Mouse (Mus musculus): ENCODE data around the gene Gng12. TPM values are rescaled to one million over a fixed set of nuclear protein-coding genes. Genes with fewer than 3 reads are reported as not detected.
"Not testable (repeated sequence)": the region's sequence is repeated elsewhere in the genome, so short reads cannot be mapped to it uniquely, and the experiment has no call there.

The Gng12 gene
- polyA plus RNA-seq, 1 experiment from 2014 or later = 18.8 TPM

DNA sequence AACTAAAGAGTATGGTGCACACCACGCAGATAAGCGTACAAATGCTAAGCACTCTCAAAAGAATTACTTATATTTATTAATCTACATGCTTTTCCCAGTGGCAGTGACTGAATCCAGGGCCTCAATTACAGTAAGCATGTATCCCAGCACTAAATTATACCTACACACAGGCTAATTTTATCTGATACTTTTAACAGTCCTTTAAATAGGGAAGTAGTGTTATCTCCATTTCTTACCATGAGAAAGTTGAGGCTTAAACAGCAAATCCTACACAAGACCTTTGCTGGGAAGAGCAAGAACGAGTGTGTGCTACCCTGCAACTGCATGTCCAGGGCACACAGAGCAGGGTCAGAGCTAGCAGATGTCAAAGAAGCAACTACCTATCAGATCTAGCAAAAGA is 113.7 kb downstream of the Gng12 start:
- H3K4me1 ChIP-seq (replicated peaks) = no peaks in the 10 kb centered on the region
- H3K4me2 ChIP-seq (replicated peaks) = no peak overlapping the region
- H3K9me3 ChIP-seq = no peaks in the 10 kb centered on the region
- no peak overlapping the region for H3K27ac ChIP-seq
- no peaks in the 10 kb centered on the region for H3K27me3 ChIP-seq
- H3K4me3 ChIP-seq (replicated peaks) = no peak overlapping the region
- no peak for ATAC-seq
- no peaks in the 10 kb centered on the region for H3K36me3 ChIP-seq
- WGBS = 95% methylated on average over 3 of the region's 3 CpGs
- H3K9ac ChIP-seq (replicated peaks) = no peak overlapping the region

DNA sequence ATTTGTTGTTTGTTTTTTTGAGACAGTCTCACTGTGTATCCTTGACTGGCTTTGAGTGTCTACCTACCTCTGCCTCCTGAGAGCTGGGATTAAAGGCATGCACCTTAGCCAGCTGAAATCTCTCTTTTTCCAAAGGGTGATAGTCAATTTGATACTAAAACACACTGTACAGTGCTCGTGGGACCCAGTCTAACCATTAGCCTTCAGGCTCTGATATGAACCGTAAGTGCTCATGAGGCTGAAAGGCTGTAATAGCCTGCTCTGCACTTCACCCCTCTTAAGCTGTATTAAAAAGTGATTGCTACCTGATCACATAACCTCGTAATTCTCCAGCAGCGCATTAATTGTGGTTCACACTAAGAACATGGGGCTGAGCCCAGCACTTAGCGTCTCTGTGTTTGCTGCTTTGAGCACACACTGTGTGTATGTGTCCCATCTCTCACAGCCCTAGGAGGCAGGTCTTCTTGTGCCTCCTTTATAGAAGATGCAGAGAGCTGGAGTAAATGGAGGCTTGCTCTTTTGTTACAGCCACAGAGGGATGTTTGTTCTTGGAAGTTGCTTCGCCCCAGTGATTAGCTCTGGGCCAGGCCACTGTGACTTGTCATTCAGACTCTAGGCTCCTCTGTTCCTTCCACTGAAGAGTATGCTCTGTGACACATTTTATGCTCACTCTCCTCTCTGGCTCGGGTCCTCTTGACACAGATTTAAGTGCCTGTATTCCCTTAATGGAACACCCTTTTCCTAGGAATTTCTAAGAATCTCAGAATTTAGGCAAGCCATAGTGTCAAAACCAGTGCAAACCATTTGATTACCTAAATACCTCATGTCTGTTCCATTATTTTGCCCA is 114.4 kb downstream of the Gng12 start:
- Histone ChIP-seq H3K4me3 (replicated peaks) (no peak overlapping the region), H3K4me1 (replicated peaks) (no peaks in the 10 kb centered on the region), H3K27ac (no peak overlapping the region), H3K9ac (replicated peaks) (no peak overlapping the region), H3K27me3 (no peaks in the 10 kb centered on the region), H3K4me2 (replicated peaks) (no peak overlapping the region), H3K9me3 (no peaks in the 10 kb centered on the region), H3K36me3 (no peaks in the 10 kb centered on the region)
- peak; percentile 83 for ATAC-seq
- WGBS = 55% methylated on average over 7 of the region's 7 CpGs

DNA sequence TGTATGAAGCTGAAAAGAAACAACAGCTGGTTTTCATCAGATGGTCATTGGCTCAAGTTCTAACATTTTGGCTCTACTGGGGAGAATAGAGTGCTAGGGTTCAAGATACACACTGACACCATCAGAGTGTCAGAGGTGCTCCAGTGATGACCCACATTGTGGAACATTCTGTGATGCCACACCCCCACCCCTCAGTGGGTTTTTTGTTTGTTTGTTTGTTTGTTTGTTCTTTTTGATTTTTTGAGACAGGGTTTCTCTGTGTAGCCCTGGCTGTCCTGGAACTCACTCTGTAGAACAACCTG is 115.0 kb downstream of the Gng12 start:
- H3K4me3 ChIP-seq (replicated peaks) = no peak overlapping the region
- H3K36me3 ChIP-seq = no peaks in the 10 kb centered on the region
- H3K4me2 ChIP-seq (replicated peaks) = no peak overlapping the region
- H3K27ac ChIP-seq = no peak overlapping the region
- no peak overlapping the region for H3K9ac ChIP-seq (replicated peaks)
- no peaks in the 10 kb centered on the region for H3K27me3 ChIP-seq
- no peaks in the 10 kb centered on the region for H3K9me3 ChIP-seq
- ATAC-seq = no peak
- no peaks in the 10 kb centered on the region for H3K4me1 ChIP-seq (replicated peaks)

DNA sequence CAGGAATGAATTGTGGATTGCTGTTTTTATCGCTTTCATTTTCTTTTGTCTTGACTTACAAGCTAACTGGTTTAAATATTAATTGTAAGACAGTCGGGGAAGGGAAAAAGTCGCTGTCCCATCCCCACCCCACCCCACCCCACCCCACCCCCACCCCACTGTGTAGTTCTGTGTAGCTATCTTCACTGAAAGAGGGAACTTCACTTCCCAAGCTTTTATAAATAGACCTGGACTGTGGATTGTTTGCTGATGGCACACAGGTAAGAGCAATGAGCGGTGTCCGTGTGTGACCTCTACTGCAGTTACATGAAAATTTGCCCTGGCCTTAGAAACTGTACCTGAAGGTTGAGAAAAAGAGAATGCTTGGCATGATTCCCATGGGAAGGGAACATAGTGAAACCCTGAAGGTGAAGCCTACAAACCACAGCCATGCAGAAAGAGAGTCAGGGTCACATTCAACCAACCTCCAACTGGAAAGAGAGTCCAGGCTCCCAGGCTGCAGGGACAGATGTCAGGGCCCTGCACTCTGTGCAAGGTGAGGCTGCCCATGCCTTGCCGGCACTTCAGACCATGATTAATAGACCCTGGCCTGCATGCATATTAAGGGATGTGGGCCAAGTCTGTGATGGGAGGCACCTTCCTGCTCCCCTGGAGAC is 117.2 kb downstream of the Gng12 start:
- H3K9ac ChIP-seq (replicated peaks) = no peak overlapping the region
- no peak for ATAC-seq
- 96% methylated on average over 6 of the region's 6 CpGs for WGBS
- H3K27ac ChIP-seq = no peak overlapping the region
- no peak overlapping the region for H3K4me2 ChIP-seq (replicated peaks)
- H3K4me1 ChIP-seq (replicated peaks) = no peaks in the 10 kb centered on the region
- H3K4me3 ChIP-seq (replicated peaks) = no peak overlapping the region
- H3K36me3 ChIP-seq = no peaks in the 10 kb centered on the region
- H3K27me3 ChIP-seq = no peaks in the 10 kb centered on the region
- H3K9me3 ChIP-seq = no peaks in the 10 kb centered on the region

DNA sequence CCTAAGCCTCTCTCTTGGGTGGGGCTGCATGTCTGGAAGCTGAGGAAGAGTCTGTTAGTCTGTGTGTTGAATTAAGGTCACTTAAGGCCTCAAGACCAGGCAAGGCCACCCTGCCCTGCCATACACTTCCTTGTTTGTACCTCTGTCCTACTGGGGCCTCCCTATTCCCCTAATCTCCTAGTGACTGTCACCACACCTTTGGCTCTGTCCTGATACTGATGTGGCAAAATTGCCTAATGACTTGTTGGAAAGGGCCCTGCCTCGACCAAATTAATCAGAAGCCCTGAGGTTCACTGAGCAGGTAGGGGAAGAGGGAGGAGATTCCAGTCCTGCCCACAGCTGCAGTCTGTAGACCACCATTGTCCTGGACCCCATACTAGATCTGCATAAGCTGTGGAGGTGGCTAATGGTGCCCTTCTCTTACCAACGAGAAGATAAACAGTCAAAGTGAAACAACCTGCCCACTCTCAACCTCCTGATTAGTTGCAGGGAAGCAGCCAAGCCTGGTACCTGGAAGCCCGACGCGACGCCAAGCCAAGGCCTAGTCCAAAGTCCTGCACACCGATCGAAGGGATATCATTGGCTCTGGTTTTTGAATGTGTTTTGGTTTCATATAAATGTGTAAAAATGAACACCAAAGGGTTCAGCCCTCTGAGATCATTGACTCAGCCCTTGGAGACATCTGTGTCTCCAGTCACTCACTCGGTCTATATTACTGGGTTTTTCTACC is 117.9 kb downstream of the Gng12 start:
- no peak overlapping the region for H3K4me3 ChIP-seq (replicated peaks)
- 89% methylated on average over 9 of the region's 9 CpGs for WGBS
- H3K27ac ChIP-seq = no peak overlapping the region
- no peaks in the 10 kb centered on the region for H3K4me1 ChIP-seq (replicated peaks)
- H3K9me3 ChIP-seq = no peaks in the 10 kb centered on the region
- no peaks in the 10 kb centered on the region for H3K27me3 ChIP-seq
- no peak overlapping the region for H3K4me2 ChIP-seq (replicated peaks)
- no peak overlapping the region for H3K9ac ChIP-seq (replicated peaks)
- no peak for ATAC-seq
- H3K36me3 ChIP-seq = no peaks in the 10 kb centered on the region

DNA sequence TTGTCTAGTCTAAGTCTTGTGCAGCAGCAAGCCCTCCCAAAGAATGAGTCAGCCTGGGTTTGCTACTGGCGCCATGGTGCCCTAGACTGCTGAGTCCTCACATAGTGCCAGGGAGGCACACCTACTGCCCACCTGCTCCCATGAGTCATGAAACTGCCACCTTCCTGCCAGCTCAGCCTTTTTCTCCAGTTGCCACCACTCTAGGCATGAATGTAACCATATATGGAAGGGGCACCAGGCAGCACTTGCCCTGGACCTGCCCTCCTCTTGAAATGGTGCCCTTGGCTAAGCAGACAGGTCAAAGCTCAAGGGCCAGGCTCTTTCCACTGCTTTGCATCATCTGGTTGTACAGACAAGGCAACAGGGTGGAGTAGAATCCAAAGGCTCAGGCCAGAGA is 118.5 kb downstream of the Gng12 start:
- Histone ChIP-seq H3K36me3 (no peaks in the 10 kb centered on the region), H3K27ac (no peak overlapping the region), H3K27me3 (no peaks in the 10 kb centered on the region), H3K4me1 (replicated peaks) (no peaks in the 10 kb centered on the region), H3K4me2 (replicated peaks) (no peak overlapping the region), H3K9me3 (no peaks in the 10 kb centered on the region), H3K9ac (replicated peaks) (no peak overlapping the region), H3K4me3 (replicated peaks) (no peak overlapping the region)
- 95% methylated on average over 1 of the region's 1 CpGs for WGBS
- ATAC-seq = no peak

DNA sequence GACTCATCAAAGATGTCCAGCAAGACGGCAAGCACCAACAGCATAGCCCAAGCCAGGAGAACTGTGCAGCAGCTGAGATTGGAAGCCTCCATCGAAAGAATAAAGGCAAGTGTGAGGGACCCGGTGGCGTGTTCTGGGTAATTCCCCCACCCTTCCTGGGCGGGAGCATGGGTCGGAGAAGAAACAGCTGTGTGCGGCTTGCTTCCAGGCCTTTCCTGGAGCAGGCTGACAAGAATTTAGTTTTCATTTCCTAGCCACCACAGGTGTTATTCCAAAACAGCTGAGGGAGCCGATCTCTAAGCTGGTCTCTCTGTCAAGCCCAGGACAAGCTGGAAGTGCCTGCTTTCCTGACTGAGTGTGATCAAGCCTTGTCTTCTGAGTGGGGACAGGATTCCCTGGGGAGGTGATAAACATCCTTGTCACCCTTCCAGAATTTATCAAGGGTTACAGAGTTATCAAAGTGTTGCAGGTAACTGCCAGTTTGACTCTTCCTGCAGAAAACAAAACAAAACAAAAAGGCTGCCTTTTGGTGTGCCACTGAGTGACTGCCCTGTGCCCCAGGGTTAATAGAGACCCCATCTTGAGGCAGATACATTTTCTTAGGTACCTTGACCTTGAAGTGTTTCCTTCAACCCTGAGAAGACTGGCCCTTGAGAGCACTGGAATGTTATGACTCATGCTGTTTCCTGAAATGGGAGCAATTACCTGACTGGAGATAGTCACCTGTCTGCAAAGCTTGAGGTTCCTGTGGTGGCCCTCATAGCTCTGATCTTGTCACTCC is 119.7 kb downstream of the Gng12 start:
- Histone ChIP-seq H3K4me1 (replicated peaks) (no peaks in the 10 kb centered on the region), H3K9me3 (no peaks in the 10 kb centered on the region), H3K27me3 (no peaks in the 10 kb centered on the region), H3K9ac (replicated peaks) (no peak overlapping the region), H3K36me3 (no peaks in the 10 kb centered on the region), H3K27ac (no peak overlapping the region), H3K4me2 (replicated peaks) (no peak overlapping the region), H3K4me3 (replicated peaks) (no peak overlapping the region)
- ATAC-seq = no peak
- WGBS = 86% methylated on average over 8 of the region's 8 CpGs

DNA sequence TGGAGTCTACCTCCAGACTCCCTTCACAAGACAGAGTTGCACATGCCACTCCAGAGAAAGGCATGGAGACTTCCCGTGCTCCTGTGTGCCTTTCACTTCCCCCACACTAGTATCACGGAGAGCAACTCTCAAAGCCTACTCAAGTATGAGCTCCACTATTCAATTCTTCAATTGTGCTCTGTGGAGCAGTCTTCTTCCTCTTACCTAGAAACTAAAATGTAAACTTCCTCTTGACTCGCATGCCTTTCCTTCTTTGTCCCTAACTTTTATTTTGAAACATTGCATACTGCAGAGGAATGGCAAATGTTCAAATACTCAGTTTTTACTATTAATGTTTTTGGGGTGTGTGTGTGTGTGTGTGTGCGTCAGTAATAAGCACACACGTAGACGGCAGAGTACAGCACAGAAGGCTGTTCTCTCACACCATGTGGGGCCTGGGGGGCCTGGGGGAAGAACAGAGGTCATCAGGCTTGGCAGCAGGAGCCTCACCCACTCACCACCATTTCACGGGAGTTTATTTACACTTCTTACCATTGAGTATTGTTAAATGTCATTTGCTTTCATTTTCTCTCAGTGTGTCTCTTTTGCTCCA is 120.4 kb downstream of the Gng12 start:
- 81% methylated on average over 7 of the region's 7 CpGs for WGBS
- Histone ChIP-seq H3K27me3 (no peaks in the 10 kb centered on the region), H3K4me2 (replicated peaks) (no peak overlapping the region), H3K9ac (replicated peaks) (no peak overlapping the region), H3K36me3 (no peaks in the 10 kb centered on the region), H3K9me3 (no peaks in the 10 kb centered on the region), H3K4me3 (replicated peaks) (no peak overlapping the region), H3K4me1 (replicated peaks) (no peaks in the 10 kb centered on the region), H3K27ac (no peak overlapping the region)
- no peak for ATAC-seq

DNA sequence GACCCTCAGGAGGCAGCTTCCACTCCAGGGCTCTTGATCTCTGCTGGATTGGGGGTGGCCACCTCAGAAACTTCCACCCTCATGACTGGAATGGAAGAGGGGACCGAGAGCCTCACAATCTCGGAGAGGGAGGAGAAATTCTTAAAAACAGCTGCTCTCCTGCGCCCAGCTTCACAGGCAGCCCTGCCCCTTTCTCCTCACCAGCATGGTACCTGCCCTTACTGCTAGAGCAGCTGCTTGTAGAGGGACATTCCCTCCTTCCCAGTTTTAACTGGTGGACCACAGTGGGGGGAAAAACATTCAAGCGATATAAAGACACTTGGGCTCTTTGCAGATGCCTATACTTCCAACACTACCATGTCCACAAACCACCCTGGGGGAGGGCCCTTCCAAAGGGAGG is 122.2 kb downstream of the Gng12 start:
- no peak overlapping the region for H3K9ac ChIP-seq (replicated peaks)
- H3K4me3 ChIP-seq (replicated peaks) = no peak overlapping the region
- no peaks in the 10 kb centered on the region for H3K27me3 ChIP-seq
- no peak overlapping the region for H3K4me2 ChIP-seq (replicated peaks)
- H3K9me3 ChIP-seq = no peaks in the 10 kb centered on the region
- WGBS = 66% methylated on average over 4 of the region's 4 CpGs
- no peak overlapping the region for H3K27ac ChIP-seq
- H3K36me3 ChIP-seq = no peaks in the 10 kb centered on the region
- ATAC-seq = no peak
- no peaks in the 10 kb centered on the region for H3K4me1 ChIP-seq (replicated peaks)

DNA sequence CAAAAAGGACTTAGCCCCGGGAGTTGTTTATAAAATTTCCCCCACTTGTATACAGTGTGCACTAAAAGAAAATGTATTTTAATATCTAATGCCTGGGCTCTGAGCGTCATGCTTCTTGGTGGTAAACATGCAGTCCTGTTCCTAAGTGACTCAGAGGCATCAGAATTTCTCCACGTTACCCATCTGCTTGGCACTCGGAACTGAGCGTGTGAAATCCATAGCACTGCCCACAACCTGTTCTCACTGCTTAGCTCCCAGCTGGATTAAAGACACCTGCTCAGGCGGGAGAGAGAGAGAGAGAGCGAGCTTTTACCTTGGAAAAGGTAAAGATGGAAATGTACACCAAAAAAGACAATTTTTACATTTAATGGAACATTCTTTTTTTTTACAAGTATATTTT is 122.8 kb downstream of the Gng12 start:
- H3K4me3 ChIP-seq (replicated peaks); H3K27me3 ChIP-seq; H3K4me2 ChIP-seq (replicated peaks); H3K36me3 ChIP-seq; H3K9ac ChIP-seq (replicated peaks); H3K4me1 ChIP-seq (replicated peaks); ATAC-seq; H3K27ac ChIP-seq; H3K9me3 ChIP-seq: not testable (repeated sequence)
- WGBS = 81% methylated on average over 7 of the region's 7 CpGs

DNA sequence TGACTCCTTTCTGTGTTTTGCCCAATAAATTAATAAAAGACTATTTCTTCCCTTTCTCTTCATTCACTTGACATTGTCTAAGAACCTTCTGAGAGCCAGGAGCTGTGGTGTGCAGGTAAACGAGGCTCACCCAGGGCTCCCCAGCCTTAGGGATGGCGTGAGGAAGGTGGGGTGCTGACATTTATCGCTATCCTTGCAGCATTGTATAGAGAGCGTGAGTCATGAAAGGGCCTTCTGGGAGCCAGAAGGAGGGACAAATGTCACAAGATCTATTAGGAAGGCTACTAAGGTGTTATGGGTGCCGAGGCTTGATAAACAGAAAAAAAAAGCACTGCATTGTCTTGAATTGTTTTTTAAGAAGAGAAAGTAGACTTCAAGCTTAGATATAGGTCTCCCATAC is 125.1 kb downstream of the Gng12 start:
- Histone ChIP-seq H3K9ac (replicated peaks) (no peak overlapping the region), H3K27ac (no peak overlapping the region), H3K36me3 (no peaks in the 10 kb centered on the region), H3K4me3 (replicated peaks) (no peak overlapping the region), H3K27me3 (no peaks in the 10 kb centered on the region), H3K4me1 (replicated peaks) (no peaks in the 10 kb centered on the region), H3K4me2 (replicated peaks) (no peak overlapping the region), H3K9me3 (no peaks in the 10 kb centered on the region)
- no peak for ATAC-seq
- 89% methylated on average over 5 of the region's 5 CpGs for WGBS

DNA sequence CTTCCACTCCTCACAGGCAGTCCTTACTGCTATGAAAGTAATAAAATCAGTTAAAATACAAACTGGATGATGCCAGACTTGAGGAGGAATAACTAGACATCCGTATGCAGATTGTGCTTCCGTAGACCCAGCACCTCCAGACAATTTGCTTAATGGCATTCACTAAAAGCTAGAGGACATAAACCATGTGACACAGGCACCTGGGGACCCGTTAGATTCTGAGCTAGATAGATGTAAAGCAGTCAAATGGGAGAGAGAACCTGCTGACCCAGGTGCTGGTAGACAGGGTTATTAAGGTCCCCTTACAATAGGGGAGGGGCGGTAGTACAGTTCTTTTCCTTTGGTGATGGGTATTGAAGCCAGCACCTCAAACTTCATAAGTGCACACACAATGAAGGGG is 127.5 kb downstream of the Gng12 start:
- no peak for ATAC-seq
- Histone ChIP-seq H3K4me2 (replicated peaks) (no peak overlapping the region), H3K4me1 (replicated peaks) (no peaks in the 10 kb centered on the region), H3K36me3 (no peaks in the 10 kb centered on the region), H3K27me3 (no peaks in the 10 kb centered on the region), H3K4me3 (replicated peaks) (no peak overlapping the region), H3K9me3 (no peaks in the 10 kb centered on the region), H3K9ac (replicated peaks) (no peak overlapping the region), H3K27ac (no peak overlapping the region)
- 85% methylated on average over 4 of the region's 4 CpGs for WGBS
